Mouse (Mus musculus): Measurements from ENCODE around the gene Lrrc8a. TPM values are rescaled to one million over a fixed set of nuclear protein-coding genes. Genes with fewer than 3 reads are reported as not detected.

Lrrc8a gene
- polyA plus RNA-seq, 1 experiment from 2014 or later, result 50.3 TPM

Other genes starting within 250 kb of the Lrrc8a start
- 29.7 and 29.8 TPM in 2 replicates for gene Wdr34, start 188.8 kb upstream of the Lrrc8a start, polyA plus RNA-seq (2014; fragmentation: Nextera tagmentation; extraction: Ambion mirVana)
- gene Set, start 180.3 kb upstream of the Lrrc8a start, polyA plus RNA-seq (2014; fragmentation: Nextera tagmentation; extraction: Ambion mirVana), result 705 and 768 TPM in 2 replicates
- 7.8 and 8.8 TPM in 2 replicates for gene Pkn3, start 160.0 kb upstream of the Lrrc8a start, polyA plus RNA-seq (2014; fragmentation: Nextera tagmentation; extraction: Ambion mirVana)
- gene Zdhhc12, start 144.1 kb upstream of the Lrrc8a start, polyA plus RNA-seq (2014; fragmentation: Nextera tagmentation; extraction: Ambion mirVana), result 30.9 and 31.6 TPM in 2 replicates
- 5.2 and 5.3 TPM in 2 replicates for gene Zer1, start 113.1 kb upstream of the Lrrc8a start, polyA plus RNA-seq (2014; fragmentation: Nextera tagmentation; extraction: Ambion mirVana)
- gene Tbc1d13, start 104.0 kb upstream of the Lrrc8a start, polyA plus RNA-seq (2014; fragmentation: Nextera tagmentation; extraction: Ambion mirVana), result 11.0 and 14.1 TPM in 2 replicates
- gene Endog, start 66.2 kb upstream of the Lrrc8a start, polyA plus RNA-seq (2014; fragmentation: Nextera tagmentation; extraction: Ambion mirVana), result 14.4 and 16.9 TPM in 2 replicates
- 75.4 and 82.5 TPM in 2 replicates for gene Spout1, start 59.3 kb upstream of the Lrrc8a start, polyA plus RNA-seq (2014; fragmentation: Nextera tagmentation; extraction: Ambion mirVana)
- gene Kyat1, start 31.9 kb upstream of the Lrrc8a start, polyA plus RNA-seq (2014; fragmentation: Nextera tagmentation; extraction: Ambion mirVana), result 6.7 and 8.1 TPM in 2 replicates
- 0.13 TPM in 1 of 2 replicates, not detected in the other for gene Gm28035, start 2.9 kb downstream of the Lrrc8a start, polyA plus RNA-seq (2014; fragmentation: Nextera tagmentation; extraction: Ambion mirVana)
- gene Phyhd1, start 28.5 kb downstream of the Lrrc8a start, polyA plus RNA-seq (2014; fragmentation: Nextera tagmentation; extraction: Ambion mirVana), result 2.3 and 4.5 TPM in 2 replicates
- not detected in 2 replicates for gene Gm28038, start 43.3 kb downstream of the Lrrc8a start, polyA plus RNA-seq (2014; fragmentation: Nextera tagmentation; extraction: Ambion mirVana)
- gene Dolk, start 48.6 kb downstream of the Lrrc8a start, polyA plus RNA-seq (2014; fragmentation: Nextera tagmentation; extraction: Ambion mirVana), result 21.5 and 26.5 TPM in 2 replicates
- gene Nup188, start 48.7 kb downstream of the Lrrc8a start, polyA plus RNA-seq (2014; fragmentation: Nextera tagmentation; extraction: Ambion mirVana), result 54.0 and 58.9 TPM in 2 replicates
- 41.6 and 50.0 TPM in 2 replicates for gene Sh3glb2, start 121.6 kb downstream of the Lrrc8a start, polyA plus RNA-seq (2014; fragmentation: Nextera tagmentation; extraction: Ambion mirVana)
- gene Miga2, start 126.5 kb downstream of the Lrrc8a start, polyA plus RNA-seq (2014; fragmentation: Nextera tagmentation; extraction: Ambion mirVana), result 15.6 and 18.0 TPM in 2 replicates
- 29.1 and 33.4 TPM in 2 replicates for gene Dolpp1, start 154.5 kb downstream of the Lrrc8a start, polyA plus RNA-seq (2014; fragmentation: Nextera tagmentation; extraction: Ambion mirVana)
- gene Crat, start 178.1 kb downstream of the Lrrc8a start, polyA plus RNA-seq (2014; fragmentation: Nextera tagmentation; extraction: Ambion mirVana), result 24.0 and 29.6 TPM in 2 replicates
- 53.7 and 62.4 TPM in 2 replicates for gene Ptpa, start 178.3 kb downstream of the Lrrc8a start, polyA plus RNA-seq (2014; fragmentation: Nextera tagmentation; extraction: Ambion mirVana)
- 6.6 and 12.6 TPM in 2 replicates for gene Ier5l, start 236.5 kb downstream of the Lrrc8a start, polyA plus RNA-seq (2014; fragmentation: Nextera tagmentation; extraction: Ambion mirVana)